Mouse (Mus musculus): ENCODE results near the gene Agap3. TPM values are rescaled to one million over a fixed set of nuclear protein-coding genes. Genes with fewer than 3 reads are reported as not detected.

Gene Agap3
- total RNA-seq, 2 experiments from 2014 or later = 472 to 479 TPM

GRCm38 (mm10) chr5:24542643-24543042, 90.7 kb downstream of the Agap3 start:
- DNase-seq = no peak
- intact Hi-C loops (cut with DNase I) = no loop called here

DNA sequence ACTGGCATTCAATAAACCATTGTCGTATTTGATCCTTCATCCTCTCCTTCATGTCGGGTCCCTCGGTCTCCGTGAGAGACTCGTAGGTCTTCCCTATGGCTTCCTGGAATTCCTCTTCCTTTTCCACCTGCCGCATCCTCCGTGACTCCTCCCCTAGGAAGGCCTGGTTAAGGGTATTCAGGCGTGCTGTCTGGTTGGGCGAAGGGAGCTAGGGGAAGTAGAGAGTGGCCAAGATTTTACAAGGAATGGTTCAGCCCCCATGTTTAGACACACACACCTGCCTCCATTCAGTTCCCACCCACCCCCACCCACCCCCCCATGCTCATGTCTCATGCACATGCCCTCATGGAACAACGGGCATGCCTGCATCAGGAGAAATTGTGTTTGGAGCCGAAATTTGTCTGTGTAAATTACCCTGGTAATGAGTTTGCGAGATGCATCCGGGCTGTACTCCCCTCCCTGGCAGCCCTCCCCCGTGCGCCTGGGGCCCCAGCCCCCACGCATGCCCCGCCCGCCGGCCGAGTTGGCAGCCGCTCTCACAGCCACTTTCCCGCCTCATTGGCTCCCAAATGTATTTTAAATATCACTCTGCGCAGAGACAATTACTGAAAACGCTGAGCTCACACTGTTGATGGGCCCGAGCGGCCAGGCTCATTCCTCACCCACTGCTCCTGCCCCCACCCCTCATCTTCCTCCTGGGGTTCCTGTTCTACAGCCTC, 98.8 kb downstream of the Agap3 start:
- intact Hi-C loops (cut with DNase I) = no loop called here
- peak; percentile 67 for DNase-seq

GRCm38 (mm10) chr5:24551317-24551688, 99.3 kb downstream of the Agap3 start:
- DNase-seq = no peak
- intact Hi-C loops (cut with DNase I) = no loop called here

Other genes starting within 250 kb of the Agap3 start
- gene Kcnh2, start 100.6 kb upstream of the Agap3 start, total RNA-seq (2021) = 10 to 100 TPM; 16.4 to 21.2 TPM
- 10 to 100 TPM; 10.0 to 10.2 TPM for gene Nos3, start 87.4 kb upstream of the Agap3 start, total RNA-seq (2021)
- gene Atg9b, start 60.0 kb upstream of the Agap3 start, total RNA-seq (2021) = 1 to 10 TPM; 6.4 to 8.1 TPM
- gene Abcb8, start 58.5 kb upstream of the Agap3 start, total RNA-seq (2021) = 10 to 100 TPM; 44.5 to 53.6 TPM
- gene Asic3, start 38.8 kb upstream of the Agap3 start, total RNA-seq (2021) = not detected
- gene Cdk5, start 28.6 kb upstream of the Agap3 start, total RNA-seq (2021) = 100 to 1,000 TPM; 122 to 132 TPM
- gene Slc4a2, start 28.3 kb upstream of the Agap3 start, total RNA-seq (2021) = 10 to 100 TPM; 26.9 to 30.4 TPM
- 10 to 100 TPM; 82.6 to 83.4 TPM for gene Fastk, start 6.9 kb upstream of the Agap3 start, total RNA-seq (2021)
- gene Tmub1, start 4.3 kb upstream of the Agap3 start, total RNA-seq (2021) = 10 to 100 TPM; 30.1 to 31.1 TPM
- 1 to 10 TPM in 1 of 2 experiments, not detected in 1; 1.2 TPM for gene Gbx1, start 75.0 kb downstream of the Agap3 start, total RNA-seq (2021)
- gene Asb10, start 88.8 kb downstream of the Agap3 start, total RNA-seq (2021) = under 1 TPM in 1 of 2 experiments, not detected in 1; 0.60 TPM
- gene 4931409K22Rik, start 104.6 kb downstream of the Agap3 start, total RNA-seq (2021) = not detected
- 10 to 100 TPM; 52.9 to 54.7 TPM for gene Abcf2, start 125.3 kb downstream of the Agap3 start, total RNA-seq (2021)
- gene Chpf2, start 134.6 kb downstream of the Agap3 start, total RNA-seq (2021) = 10 to 100 TPM; 28.7 to 33.7 TPM
- 100 to 1,000 TPM; 179 to 183 TPM for gene Smarcd3, start 172.2 kb downstream of the Agap3 start, total RNA-seq (2021)
- gene Nub1, start 233.4 kb downstream of the Agap3 start, total RNA-seq (2021) = 10 to 100 TPM; 75.3 to 76.6 TPM

Measured in left cerebral cortex, postnatal 4 days (tissue).